Mouse (Mus musculus) olfactory bulb, adult 2 months (tissue): ENCODE data around the gene Lats2. TPM values are rescaled to one million over a fixed set of nuclear protein-coding genes. Genes with fewer than 3 reads are reported as not detected.

ENCODE experiments used
- H3K27ac ChIP-seq: fragments of 200-500 bp; 2 replicates; pipeline ENCODE4 v1.5.1; 2012; ENCODE audit warnings: low read depth, low read length; ENCODE audit not compliant: insufficient read depth
- H3K4me1 ChIP-seq: fragments of 200-500 bp; 2 replicates; pipeline ENCODE4 v1.6.1; 2012; ENCODE audit warnings: low read length; ENCODE audit not compliant: control insufficient read depth, insufficient read depth
- H3K4me3 ChIP-seq: fragments of 200-500 bp; 2 replicates; pipeline ENCODE4 v1.5.1; 2012; ENCODE audit warnings: mild to moderate bottlenecking, low read depth, low read length, moderate library complexity; ENCODE audit not compliant: insufficient read depth
- CTCF ChIP-seq: fragments of 200-500 bp; IDR thresholded peaks from 2 replicates; pipeline ENCODE4 v1.5.1; 2012; ENCODE audit warnings: low read depth, mild to moderate bottlenecking, low read length, moderate library complexity; ENCODE audit not compliant: insufficient read depth
- POLR2A ChIP-seq: fragments of 200-500 bp; IDR thresholded peaks from 2 replicates; pipeline ENCODE4 v1.6.1; 2012; ENCODE audit warnings: mild to moderate bottlenecking, low read depth, low read length, moderate library complexity; ENCODE audit not compliant: insufficient read depth
- WGBS: fragments of 180-500 bp; shearing (Covaris S2); methylation state at CpG from one replicate; pipeline ENCODE4 v1.1.7; 2018; 5-methylcytosine and 5-hydroxymethylcytosine counted together
- polyA plus RNA-seq: library from polyadenylated mRNA; stranded (reverse); fragments of >200 nt; gene quantifications from 2 replicates; pipeline ENCODE4 v1.2.4, GENCODE M21; 2012; ENCODE audit warnings: low replicate concordance; ENCODE audit not compliant: missing spikeins, insufficient read depth, insufficient read length

Lats2 gene
- polyA plus RNA-seq, 1 experiment: not detected

DNA sequence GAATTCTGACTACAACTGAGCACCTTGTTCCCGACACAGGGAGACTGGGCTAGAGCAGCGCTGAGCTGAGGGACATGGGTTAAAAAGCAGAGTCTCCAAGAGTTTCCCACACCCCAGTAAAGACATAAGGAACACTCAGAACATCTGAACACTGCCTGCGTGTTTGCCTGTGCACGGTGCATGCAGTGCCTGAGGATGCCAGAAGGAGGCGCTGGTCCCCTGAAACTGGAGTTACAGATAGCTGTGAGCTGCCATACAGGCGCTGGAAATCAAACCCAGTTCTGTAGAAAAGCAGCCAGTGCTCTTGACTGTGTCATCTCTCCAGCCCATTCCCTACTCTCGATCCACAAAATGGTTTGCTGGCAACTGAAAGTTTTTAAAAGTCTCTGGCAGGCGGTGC, 32.0 kb downstream of the Lats2 start:
- 84% methylated on average over 8 of the region's 8 CpGs for WGBS
- Histone ChIP-seq H3K27ac (no peak overlapping the region), H3K4me3 (no peak overlapping the region), H3K4me1 (peaks cover 13% of the 10 kb centered on the region)
- no peak for TF ChIP-seq POLR2A
- no peak for TF ChIP-seq CTCF

DNA sequence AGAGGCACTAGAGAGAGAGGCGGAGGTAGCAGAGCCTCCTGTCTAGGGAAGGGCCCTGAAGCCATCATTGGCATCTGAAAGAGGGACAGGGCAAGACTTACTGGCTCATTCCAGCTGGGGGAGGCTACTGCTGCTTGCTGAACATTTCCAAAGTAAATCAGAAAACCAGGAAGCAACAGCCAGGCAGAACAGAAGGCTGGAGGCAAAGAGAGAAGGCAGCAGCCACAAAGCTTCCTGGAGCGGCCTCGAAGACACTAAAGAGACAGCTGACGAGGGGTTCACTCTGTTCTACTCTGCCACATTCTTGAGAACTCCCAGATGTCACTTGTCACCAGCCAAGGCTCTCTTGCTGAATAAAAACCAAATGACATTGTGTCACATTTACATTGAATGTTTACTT, 33.7 kb downstream of the Lats2 start:
- no peak overlapping the region for H3K4me3 ChIP-seq
- TF ChIP-seq CTCF: no peak
- no peak for TF ChIP-seq POLR2A
- no peaks in the 10 kb centered on the region for H3K4me1 ChIP-seq
- 77% methylated on average over 4 of the region's 4 CpGs for WGBS
- H3K27ac ChIP-seq: no peak overlapping the region

DNA sequence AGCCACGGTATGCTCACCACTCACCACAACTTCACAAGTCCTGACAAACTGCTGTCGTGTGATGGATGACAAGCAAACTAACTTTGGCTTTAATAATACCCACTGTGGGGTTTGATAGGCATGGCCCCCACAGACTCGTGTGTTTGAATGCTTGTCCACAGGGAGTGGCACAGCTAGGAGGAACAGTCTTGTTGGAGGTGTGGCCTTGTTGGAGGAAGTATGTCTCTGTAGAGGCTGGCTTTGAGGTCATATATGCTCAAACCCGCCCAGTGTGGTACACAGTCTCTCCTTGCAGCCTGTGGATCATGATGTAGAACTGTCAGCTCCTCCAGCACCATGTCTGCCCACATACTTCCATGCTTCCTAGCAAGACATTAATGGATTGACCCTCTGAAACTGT, 39.9 kb downstream of the Lats2 start:
- H3K27ac ChIP-seq: no peak overlapping the region

DNA sequence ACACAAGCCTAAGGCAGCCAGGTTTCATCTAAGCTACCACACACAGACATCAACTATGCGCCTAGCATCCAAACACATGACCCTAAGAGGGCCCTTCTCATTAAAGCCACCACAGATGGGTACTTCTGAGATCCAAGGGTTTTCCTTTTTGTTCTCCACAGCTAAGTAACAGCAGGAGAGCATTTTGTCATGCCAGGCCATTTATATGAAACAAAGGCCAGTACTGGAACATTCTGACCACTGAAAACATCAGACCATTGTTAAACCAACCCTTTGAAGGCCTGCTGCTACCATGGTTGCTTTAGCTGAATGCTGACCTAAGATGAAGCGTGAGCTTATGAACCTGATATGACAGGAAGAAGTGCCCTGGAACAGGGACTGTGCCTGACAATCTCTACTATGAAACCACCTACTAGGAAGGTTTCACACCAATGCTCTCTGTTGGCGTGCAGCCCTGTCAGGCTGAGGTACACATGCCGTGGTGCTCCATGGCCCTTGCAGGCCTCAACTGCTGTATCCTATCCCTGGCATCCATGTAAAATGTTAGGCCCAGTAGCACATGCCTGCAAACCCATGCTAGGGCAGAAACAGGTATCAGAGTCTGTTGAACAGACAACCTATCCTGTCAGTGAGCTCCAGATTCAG, 41.5 kb downstream of the Lats2 start:
- Histone ChIP-seq H3K27ac (no peak overlapping the region), H3K4me1 (no peaks in the 10 kb centered on the region), H3K4me3 (no peak overlapping the region)
- 85% methylated on average over 4 of the region's 4 CpGs for WGBS
- TF ChIP-seq POLR2A (no peak), CTCF (no peak)

More for the DNA sequence above, 39.9 kb downstream of the Lats2 start:
- H3K4me1 ChIP-seq: no peaks in the 10 kb centered on the region
- 88% methylated on average over 4 of the region's 4 CpGs for WGBS
- TF ChIP-seq POLR2A: no peak
- no peak for TF ChIP-seq CTCF
- H3K4me3 ChIP-seq: no peak overlapping the region

DNA sequence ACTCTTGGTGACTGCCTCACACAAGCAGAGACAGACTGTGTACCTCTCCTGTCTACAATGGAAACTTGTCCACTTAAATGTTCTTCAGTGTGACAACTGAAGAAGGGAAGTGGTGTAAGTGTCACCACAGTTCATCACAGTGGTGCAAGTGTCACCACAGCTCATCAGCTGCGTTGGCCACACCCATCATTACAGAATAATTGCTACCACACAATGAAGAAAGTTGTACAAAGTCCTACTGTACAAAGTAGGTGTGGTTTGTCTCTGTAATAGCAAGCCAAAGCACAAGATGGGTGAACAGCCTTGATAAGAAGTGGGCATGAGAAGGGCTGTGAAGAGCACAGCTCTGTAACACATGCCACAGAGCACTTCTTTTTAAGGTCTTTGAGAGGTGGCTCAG, 45.3 kb downstream of the Lats2 start:
- no peak overlapping the region for H3K4me3 ChIP-seq
- no peak overlapping the region for H3K27ac ChIP-seq
- peaks cover 4% of the 10 kb centered on the region for H3K4me1 ChIP-seq
- WGBS: 91% methylated on average over 1 of the region's 1 CpGs
- TF ChIP-seq CTCF (no peak), POLR2A (no peak)

DNA sequence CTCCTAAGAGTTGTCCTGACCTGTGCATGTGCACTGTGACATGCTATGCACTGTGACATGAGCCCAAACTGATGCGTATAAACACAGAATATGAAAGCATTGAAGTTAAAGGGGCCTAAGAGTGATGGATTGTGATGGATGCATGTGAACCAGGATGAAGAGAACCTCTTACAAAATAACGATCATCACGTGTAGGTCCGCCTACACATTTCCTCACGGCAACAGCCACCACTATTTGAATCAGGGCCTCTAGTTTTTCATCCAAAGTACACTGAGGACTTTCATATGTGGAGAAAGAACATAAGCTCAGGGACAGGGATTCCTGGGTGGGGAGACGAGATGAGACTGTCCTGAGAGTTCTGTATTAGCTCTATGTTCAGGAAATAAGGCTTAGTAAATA, 47.1 kb downstream of the Lats2 start:
- TF ChIP-seq CTCF: no peak
- TF ChIP-seq POLR2A: no peak

DNA sequence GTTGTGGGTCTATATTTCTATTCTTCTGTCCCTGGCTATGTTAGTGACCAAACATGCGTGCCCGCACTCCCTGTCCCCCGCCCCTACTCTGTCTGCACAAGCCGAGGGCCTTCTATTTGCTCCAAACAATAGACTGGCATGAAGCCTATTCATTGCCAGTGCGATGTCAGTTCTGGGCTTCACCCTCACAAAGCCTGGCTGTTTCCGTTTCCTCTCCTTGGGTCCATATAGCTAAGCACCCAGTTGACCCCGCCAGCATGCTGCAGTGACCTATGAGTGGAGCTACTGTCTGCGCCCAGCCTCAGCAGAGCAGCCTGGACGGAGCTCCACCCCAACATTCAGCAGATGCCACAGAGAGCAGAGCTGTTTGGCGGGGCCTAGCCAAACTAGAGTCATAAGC, 49.0 kb downstream of the Lats2 start:
- Histone ChIP-seq H3K27ac (no peak overlapping the region), H3K4me1 (peaks cover 18% of the 10 kb centered on the region), H3K4me3 (no peak overlapping the region)
- WGBS: 77% methylated on average over 10 of the region's 10 CpGs
- TF ChIP-seq CTCF (no peak), POLR2A (no peak)

More for the DNA sequence above, 47.1 kb downstream of the Lats2 start:
- 71% methylated on average over 6 of the region's 6 CpGs for WGBS
- no peak overlapping the region for H3K4me3 ChIP-seq
- no peak overlapping the region for H3K27ac ChIP-seq
- peaks cover 16% of the 10 kb centered on the region for H3K4me1 ChIP-seq

DNA sequence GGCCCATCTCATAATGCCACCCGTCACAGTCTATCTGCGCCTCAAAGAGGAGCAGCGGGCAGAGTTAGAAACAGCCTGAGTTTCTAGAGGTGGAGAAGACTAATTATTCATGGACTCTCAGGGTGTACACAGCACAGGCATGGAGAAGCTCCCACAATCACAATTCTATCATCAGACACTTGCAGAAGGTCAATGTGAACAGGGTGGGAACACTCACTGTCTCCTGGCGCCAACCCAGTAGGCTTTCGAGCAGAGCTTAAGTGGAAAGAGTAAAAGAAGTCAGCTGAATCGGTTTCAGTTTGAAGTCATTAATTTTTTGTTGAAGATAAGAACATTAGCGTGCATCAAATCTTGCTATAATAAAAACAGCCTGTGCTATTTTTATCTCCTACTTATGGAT, 49.6 kb downstream of the Lats2 start:
- H3K4me1 ChIP-seq: peaks cover 18% of the 10 kb centered on the region
- 81% methylated on average over 7 of the region's 7 CpGs for whole genome bisulfite sequencing
- no peak overlapping the region for H3K4me3 ChIP-seq
- no peak overlapping the region for H3K27ac ChIP-seq
- no peak for TF ChIP-seq CTCF
- TF ChIP-seq POLR2A: no peak

DNA sequence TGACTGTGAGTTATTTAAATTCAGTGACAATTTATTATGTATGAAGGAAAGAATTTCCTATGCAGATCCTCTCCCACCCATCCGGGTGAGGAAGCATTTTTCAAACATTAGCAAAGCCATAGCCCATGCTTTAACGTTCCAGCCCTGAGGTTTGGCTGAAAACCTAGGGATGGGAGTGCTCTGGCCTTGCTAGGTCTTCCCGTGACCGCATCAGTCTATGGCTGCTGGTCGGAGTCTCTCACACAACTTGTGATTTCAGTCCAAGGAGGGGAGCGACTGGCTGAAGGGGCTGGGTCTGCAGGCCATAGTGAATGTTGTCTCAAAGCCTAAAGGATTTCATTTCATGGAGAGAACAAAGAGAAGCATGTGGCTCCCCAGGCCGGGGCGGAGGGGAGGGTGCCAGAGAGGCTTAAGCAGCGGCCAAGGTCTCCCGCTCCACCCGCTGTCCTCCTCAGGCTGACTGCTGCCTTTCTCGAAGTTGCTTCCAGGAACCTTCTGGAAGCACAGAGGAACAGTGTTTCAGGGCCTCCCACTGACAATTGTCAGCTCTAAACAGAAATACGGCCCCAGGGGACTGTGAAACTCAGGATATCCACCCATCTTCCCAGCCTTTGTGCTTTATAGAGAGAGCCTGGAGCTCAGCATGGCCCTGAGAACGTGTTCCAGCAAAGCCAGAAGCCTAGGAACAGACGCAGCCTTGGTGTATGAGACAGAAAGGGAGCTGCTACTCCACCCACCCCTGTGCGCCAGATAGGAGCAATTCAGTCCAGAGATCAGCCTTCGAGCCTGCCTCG, 50.9 kb downstream of the Lats2 start:
- H3K4me1 ChIP-seq: peaks cover 19% of the 10 kb centered on the region
- no peak overlapping the region for H3K27ac ChIP-seq
- no peak overlapping the region for H3K4me3 ChIP-seq
- WGBS: 27% methylated on average over 18 of the region's 18 CpGs
- TF ChIP-seq POLR2A: no peak
